Mouse (Mus musculus): ENCODE data around the gene Slc4a4. TPM values are rescaled to one million over a fixed set of nuclear protein-coding genes. Genes with fewer than 3 reads are reported as not detected.

Slc4a4 gene
- polyA plus RNA-seq, 1 experiment from 2014 or later = 1.5 TPM

DNA sequence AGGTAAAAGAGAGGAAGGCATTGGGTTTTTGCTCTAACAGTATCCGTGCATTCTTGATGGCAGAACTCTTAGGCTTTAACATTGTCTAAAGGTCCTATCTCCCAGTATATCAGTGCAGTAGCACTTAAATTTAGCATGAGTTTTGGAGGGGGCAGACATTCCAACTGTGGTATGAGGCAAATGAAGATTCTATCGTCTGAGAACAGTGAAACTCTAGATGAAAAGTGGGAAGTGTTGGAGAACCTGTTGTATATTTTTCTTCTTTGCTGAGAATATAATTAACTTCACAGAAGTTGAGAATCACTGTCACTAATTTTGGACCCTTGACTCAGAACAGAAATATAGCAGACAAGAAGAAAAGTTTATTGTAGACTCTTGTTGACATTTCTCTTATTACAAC, 128.2 kb downstream of the Slc4a4 start:
- Histone ChIP-seq H3K9ac (ENCODE audit: low read depth, low read length) (no peak overlapping the region), H3K36me3 (ENCODE audit: control insufficient read depth, insufficient read depth, low read length) (no peaks in the 10 kb centered on the region), H3K27ac (ENCODE audit: low read depth, low read length) (no peak overlapping the region), H3K9me3 (ENCODE audit: control insufficient read depth, low read length) (no peaks in the 10 kb centered on the region), H3K27me3 (replicated peaks; ENCODE audit: control insufficient read depth, insufficient read depth, low read length) (no peaks in the 10 kb centered on the region), H3K4me3 (ENCODE audit: low read depth, low read length) (no peak overlapping the region), H3K4me1 (replicated peaks; ENCODE audit: control insufficient read depth, insufficient read depth, low read length) (no peaks in the 10 kb centered on the region), H3K4me2 (no peak overlapping the region)
- no peak for DNase-seq (ENCODE audit: low spot score)
- no peak for ATAC-seq (replicated peaks; ENCODE audit: low FRiP score)
- WGBS = 76% methylated on average over 2 of the region's 2 CpGs

DNA sequence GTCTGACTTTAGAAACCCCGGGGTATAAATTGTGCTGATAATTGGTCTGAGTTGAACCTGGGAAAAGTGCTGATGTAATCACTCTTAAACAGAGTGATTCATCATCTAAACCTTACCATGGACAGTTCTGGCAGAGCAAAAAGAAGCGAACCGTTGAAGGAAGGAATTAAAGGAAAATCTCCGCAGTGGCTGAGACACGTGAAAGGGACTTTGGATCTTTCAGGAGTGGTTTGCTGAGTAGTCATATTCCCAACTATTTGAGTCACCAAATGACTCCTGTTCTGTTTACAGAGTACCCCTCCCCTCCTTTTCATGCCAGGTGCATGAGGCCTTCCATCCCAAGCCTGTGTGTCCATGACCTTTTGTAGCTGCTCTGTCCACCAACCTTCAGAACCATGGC, 129.3 kb downstream of the Slc4a4 start:
- Histone ChIP-seq H3K9me3 (ENCODE audit: control insufficient read depth, low read length) (no peaks in the 10 kb centered on the region), H3K4me1 (replicated peaks; ENCODE audit: control insufficient read depth, insufficient read depth, low read length) (no peaks in the 10 kb centered on the region), H3K9ac (ENCODE audit: low read depth, low read length) (no peak overlapping the region), H3K27ac (ENCODE audit: low read depth, low read length) (no peak overlapping the region), H3K4me3 (ENCODE audit: low read depth, low read length) (no peak overlapping the region), H3K27me3 (replicated peaks; ENCODE audit: control insufficient read depth, insufficient read depth, low read length) (no peaks in the 10 kb centered on the region), H3K4me2 (no peak overlapping the region), H3K36me3 (ENCODE audit: control insufficient read depth, insufficient read depth, low read length) (no peaks in the 10 kb centered on the region)
- DNase-seq (ENCODE audit: low spot score) (no peak), ATAC-seq (replicated peaks; ENCODE audit: low FRiP score) (no peak)
- WGBS = 75% methylated on average over 5 of the region's 5 CpGs

DNA sequence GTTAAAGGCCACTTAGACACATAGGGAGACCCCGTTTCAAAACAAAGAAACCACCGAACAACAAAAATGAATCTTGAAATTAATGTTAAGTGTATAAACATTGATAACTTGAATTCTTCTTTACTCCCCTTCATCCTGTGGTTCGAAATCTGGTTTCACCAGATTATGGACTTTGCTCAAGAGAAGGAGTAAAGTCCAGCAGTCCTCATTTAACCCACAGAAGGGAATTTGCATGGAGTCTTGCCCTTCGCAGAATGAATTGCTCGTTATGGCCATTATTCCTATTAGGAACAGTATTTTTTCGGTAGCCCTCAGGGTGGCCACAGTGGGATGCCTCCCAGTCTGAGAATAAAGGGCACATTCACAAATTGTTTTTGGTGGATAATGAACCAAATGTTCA, 131.9 kb downstream of the Slc4a4 start:
- no peak overlapping the region for H3K9ac ChIP-seq (ENCODE audit: low read depth, low read length)
- H3K9me3 ChIP-seq (ENCODE audit: control insufficient read depth, low read length) = no peaks in the 10 kb centered on the region
- 81% methylated on average over 6 of the region's 6 CpGs for WGBS
- H3K4me1 ChIP-seq (replicated peaks; ENCODE audit: control insufficient read depth, insufficient read depth, low read length) = no peaks in the 10 kb centered on the region
- ATAC-seq (replicated peaks; ENCODE audit: low FRiP score) (no peak), DNase-seq (ENCODE audit: low spot score) (no peak)
- H3K27me3 ChIP-seq (replicated peaks; ENCODE audit: control insufficient read depth, insufficient read depth, low read length) = no peaks in the 10 kb centered on the region
- no peak overlapping the region for H3K4me3 ChIP-seq (ENCODE audit: low read depth, low read length)
- H3K36me3 ChIP-seq (ENCODE audit: control insufficient read depth, insufficient read depth, low read length) = no peaks in the 10 kb centered on the region
- H3K4me2 ChIP-seq = no peak overlapping the region
- H3K27ac ChIP-seq (ENCODE audit: low read depth, low read length) = no peak overlapping the region

DNA sequence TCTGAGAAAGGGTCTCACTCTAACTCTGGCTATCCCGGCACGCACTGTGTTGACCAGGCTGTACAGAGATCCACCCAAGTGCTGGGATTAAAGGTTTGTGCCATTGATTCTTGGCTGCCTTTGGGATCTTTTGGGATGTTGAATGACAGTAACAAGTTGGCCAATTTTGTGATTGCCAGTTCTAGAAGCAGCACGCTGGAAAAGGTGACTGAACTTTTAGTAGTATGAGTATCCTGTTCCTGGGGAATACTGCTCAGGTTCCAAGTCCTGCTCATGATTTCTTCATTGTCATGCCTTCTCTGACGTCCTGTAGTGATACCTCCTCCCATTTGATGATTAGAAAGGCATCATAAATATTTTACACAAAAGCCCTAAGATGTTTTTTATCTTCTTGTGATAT, 137.8 kb downstream of the Slc4a4 start:
- Histone ChIP-seq H3K9ac (ENCODE audit: low read depth, low read length) (no peak overlapping the region), H3K36me3 (ENCODE audit: control insufficient read depth, insufficient read depth, low read length) (no peaks in the 10 kb centered on the region), H3K4me2 (no peak overlapping the region), H3K4me3 (ENCODE audit: low read depth, low read length) (no peak overlapping the region), H3K9me3 (ENCODE audit: control insufficient read depth, low read length) (no peaks in the 10 kb centered on the region), H3K27me3 (replicated peaks; ENCODE audit: control insufficient read depth, insufficient read depth, low read length) (no peaks in the 10 kb centered on the region), H3K27ac (ENCODE audit: low read depth, low read length) (no peak overlapping the region), H3K4me1 (replicated peaks; ENCODE audit: control insufficient read depth, insufficient read depth, low read length) (no peaks in the 10 kb centered on the region)
- DNase-seq (ENCODE audit: low spot score) (no peak), ATAC-seq (replicated peaks; ENCODE audit: low FRiP score) (no peak)
- WGBS = 77% methylated on average over 4 of the region's 4 CpGs

DNA sequence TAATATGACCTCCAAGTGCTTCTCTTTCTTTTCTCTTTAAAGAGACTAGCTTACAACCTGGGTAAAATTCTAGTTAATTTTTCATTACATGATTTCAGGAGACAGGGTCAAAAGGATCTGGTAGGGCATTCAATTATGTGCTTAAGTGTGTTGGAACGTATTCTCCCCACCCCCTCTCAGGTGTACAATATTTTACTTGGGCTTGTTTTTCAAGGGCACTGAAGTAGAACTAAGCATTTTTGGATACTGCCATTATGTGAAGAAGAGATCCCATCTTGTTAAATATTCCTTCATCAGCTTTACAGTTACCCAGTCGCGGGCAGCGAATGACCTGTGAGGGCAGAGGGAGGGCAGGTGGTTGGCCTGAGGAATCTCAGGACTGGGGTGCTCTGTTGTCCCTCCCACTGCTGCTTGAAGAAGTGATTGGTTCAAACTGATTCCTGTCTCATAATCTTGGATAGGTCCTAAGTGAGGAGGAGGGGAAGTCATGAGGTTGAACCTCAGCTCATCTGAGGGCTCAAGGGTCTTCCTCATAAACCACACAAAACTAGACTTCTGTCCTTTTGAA, 141.0 kb downstream of the Slc4a4 start:
- DNase-seq (ENCODE audit: low spot score) (no peak), ATAC-seq (replicated peaks; ENCODE audit: low FRiP score) (no peak)
- no peak overlapping the region for H3K9ac ChIP-seq (ENCODE audit: low read depth, low read length)
- no peaks in the 10 kb centered on the region for H3K36me3 ChIP-seq (ENCODE audit: control insufficient read depth, insufficient read depth, low read length)
- H3K4me3 ChIP-seq (ENCODE audit: low read depth, low read length) = no peak overlapping the region
- no peaks in the 10 kb centered on the region for H3K27me3 ChIP-seq (replicated peaks; ENCODE audit: control insufficient read depth, insufficient read depth, low read length)
- no peaks in the 10 kb centered on the region for H3K9me3 ChIP-seq (ENCODE audit: control insufficient read depth, low read length)
- H3K27ac ChIP-seq (ENCODE audit: low read depth, low read length) = no peak overlapping the region
- H3K4me1 ChIP-seq (replicated peaks; ENCODE audit: control insufficient read depth, insufficient read depth, low read length) = no peaks in the 10 kb centered on the region
- H3K4me2 ChIP-seq = no peak overlapping the region
- 90% methylated on average over 4 of the region's 4 CpGs for WGBS

DNA sequence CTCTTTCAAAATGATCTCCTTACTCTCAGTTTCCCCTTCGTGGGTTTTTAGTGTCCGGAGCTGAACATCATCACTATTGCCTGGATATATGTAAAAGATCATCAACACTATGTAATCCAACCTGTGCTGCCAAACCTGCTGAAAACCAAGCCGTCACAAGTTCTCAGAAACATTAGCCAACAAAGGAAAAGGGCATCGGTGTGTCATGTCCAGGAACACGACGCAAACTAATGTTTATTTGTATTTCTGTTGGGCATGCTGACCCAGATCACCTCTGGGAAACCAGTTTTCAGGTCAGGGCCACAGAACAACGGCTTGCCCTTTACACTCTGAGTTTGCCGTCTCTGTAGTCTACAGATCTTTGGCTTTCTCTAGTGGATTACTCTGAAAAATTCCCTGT, 146.0 kb downstream of the Slc4a4 start:
- DNase-seq (ENCODE audit: low spot score) (no peak), ATAC-seq (replicated peaks; ENCODE audit: low FRiP score) (no peak)
- H3K27ac ChIP-seq (ENCODE audit: low read depth, low read length) = no peak overlapping the region
- H3K36me3 ChIP-seq (ENCODE audit: control insufficient read depth, insufficient read depth, low read length) = no peaks in the 10 kb centered on the region
- H3K9me3 ChIP-seq (ENCODE audit: control insufficient read depth, low read length) = no peaks in the 10 kb centered on the region
- no peak overlapping the region for H3K4me3 ChIP-seq (ENCODE audit: low read depth, low read length)
- 81% methylated on average over 8 of the region's 8 CpGs for WGBS
- no peak overlapping the region for H3K4me2 ChIP-seq
- no peak overlapping the region for H3K9ac ChIP-seq (ENCODE audit: low read depth, low read length)
- H3K27me3 ChIP-seq (replicated peaks; ENCODE audit: control insufficient read depth, insufficient read depth, low read length) = no peaks in the 10 kb centered on the region
- H3K4me1 ChIP-seq (replicated peaks; ENCODE audit: control insufficient read depth, insufficient read depth, low read length) = no peaks in the 10 kb centered on the region

DNA sequence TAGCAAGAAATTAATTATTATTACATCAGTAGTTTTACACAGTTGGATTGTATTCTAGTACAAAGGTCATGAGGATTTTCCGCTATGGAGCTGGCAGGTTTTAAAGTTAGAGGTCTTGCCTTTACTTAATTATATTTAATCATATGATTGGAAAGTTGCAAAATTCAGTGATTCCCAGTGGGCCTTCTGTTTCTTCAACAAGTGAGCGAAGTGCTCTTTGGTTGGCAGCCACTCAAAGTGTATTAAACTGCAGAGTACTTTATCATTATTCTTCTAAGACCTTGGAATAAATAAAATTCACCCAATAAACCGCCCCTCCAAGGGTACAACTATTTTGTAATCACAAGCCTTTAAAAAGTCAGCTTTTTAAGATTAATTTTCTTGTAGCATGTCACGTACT, 146.6 kb downstream of the Slc4a4 start:
- no peaks in the 10 kb centered on the region for H3K4me1 ChIP-seq (replicated peaks; ENCODE audit: control insufficient read depth, insufficient read depth, low read length)
- WGBS = 89% methylated on average over 4 of the region's 4 CpGs
- no peaks in the 10 kb centered on the region for H3K9me3 ChIP-seq (ENCODE audit: control insufficient read depth, low read length)
- no peak overlapping the region for H3K9ac ChIP-seq (ENCODE audit: low read depth, low read length)
- no peak overlapping the region for H3K4me3 ChIP-seq (ENCODE audit: low read depth, low read length)
- H3K36me3 ChIP-seq (ENCODE audit: control insufficient read depth, insufficient read depth, low read length) = no peaks in the 10 kb centered on the region
- no peak overlapping the region for H3K27ac ChIP-seq (ENCODE audit: low read depth, low read length)
- no peaks in the 10 kb centered on the region for H3K27me3 ChIP-seq (replicated peaks; ENCODE audit: control insufficient read depth, insufficient read depth, low read length)
- no peak for DNase-seq (ENCODE audit: low spot score)
- no peak overlapping the region for H3K4me2 ChIP-seq
- ATAC-seq (replicated peaks; ENCODE audit: low FRiP score) = no peak

DNA sequence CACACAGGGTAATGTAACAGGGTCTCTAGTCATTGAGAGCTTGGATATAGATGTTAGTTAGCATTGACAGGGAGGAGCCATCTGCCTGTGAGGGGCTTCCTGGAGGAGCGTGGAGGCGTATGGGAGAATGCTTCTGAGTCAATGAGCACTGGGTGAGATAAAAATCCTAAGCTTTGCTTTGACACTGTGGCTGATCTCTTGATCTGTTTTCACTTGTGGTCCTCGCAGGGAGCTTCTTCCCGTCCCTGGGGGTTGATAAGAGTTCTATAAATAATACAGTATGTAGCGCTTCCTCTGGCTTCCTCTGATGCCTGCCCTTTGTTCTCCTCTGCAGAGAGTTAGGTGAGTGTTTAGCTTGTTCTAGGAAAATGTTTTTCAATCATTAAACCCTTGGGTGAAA, 149.5 kb downstream of the Slc4a4 start:
- 27% methylated on average over 5 of the region's 5 CpGs for WGBS
- no peak for ATAC-seq (replicated peaks; ENCODE audit: low FRiP score)
- Histone ChIP-seq H3K4me1 (replicated peaks; ENCODE audit: control insufficient read depth, insufficient read depth, low read length) (no peaks in the 10 kb centered on the region), H3K9ac (ENCODE audit: low read depth, low read length) (no peak overlapping the region), H3K36me3 (ENCODE audit: control insufficient read depth, insufficient read depth, low read length) (no peaks in the 10 kb centered on the region), H3K9me3 (ENCODE audit: control insufficient read depth, low read length) (no peaks in the 10 kb centered on the region), H3K27me3 (replicated peaks; ENCODE audit: control insufficient read depth, insufficient read depth, low read length) (no peaks in the 10 kb centered on the region), H3K4me2 (no peak overlapping the region), H3K27ac (ENCODE audit: low read depth, low read length) (no peak overlapping the region), H3K4me3 (ENCODE audit: low read depth, low read length) (no peak overlapping the region)
- DNase-seq (ENCODE audit: low spot score) = no peak

DNA sequence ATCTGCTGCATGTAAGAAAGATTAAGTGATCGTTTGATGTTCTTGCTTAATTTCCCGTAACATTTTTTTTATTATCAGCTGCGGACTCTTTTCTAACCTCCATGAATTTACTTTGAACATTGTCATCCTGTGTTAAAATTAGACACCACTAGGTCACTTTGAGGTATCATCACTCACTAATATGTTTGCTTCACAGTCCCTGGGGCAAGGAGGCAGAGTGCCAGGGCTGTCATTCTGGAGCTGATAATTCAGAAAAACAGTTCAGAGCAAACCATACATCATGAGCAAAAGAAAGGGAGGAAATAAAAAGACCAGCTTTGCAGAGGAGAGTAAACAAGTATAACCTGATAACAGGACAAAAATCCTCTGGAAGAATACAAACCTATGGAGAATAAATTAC, 154.2 kb downstream of the Slc4a4 start:
- H3K4me1 ChIP-seq (replicated peaks; ENCODE audit: control insufficient read depth, insufficient read depth, low read length) = no peaks in the 10 kb centered on the region
- no peaks in the 10 kb centered on the region for H3K27me3 ChIP-seq (replicated peaks; ENCODE audit: control insufficient read depth, insufficient read depth, low read length)
- H3K36me3 ChIP-seq (ENCODE audit: control insufficient read depth, insufficient read depth, low read length) = no peaks in the 10 kb centered on the region
- 68% methylated on average over 3 of the region's 3 CpGs for WGBS
- no peak overlapping the region for H3K9ac ChIP-seq (ENCODE audit: low read depth, low read length)
- no peak for DNase-seq (ENCODE audit: low spot score)
- H3K9me3 ChIP-seq (ENCODE audit: control insufficient read depth, low read length) = no peaks in the 10 kb centered on the region
- ATAC-seq (replicated peaks; ENCODE audit: low FRiP score) = no peak
- no peak overlapping the region for H3K4me2 ChIP-seq
- no peak overlapping the region for H3K4me3 ChIP-seq (ENCODE audit: low read depth, low read length)
- no peak overlapping the region for H3K27ac ChIP-seq (ENCODE audit: low read depth, low read length)
